Comparison of ENCODE assay signal across 15 mouse cellular contexts in the genomic region with DNA sequence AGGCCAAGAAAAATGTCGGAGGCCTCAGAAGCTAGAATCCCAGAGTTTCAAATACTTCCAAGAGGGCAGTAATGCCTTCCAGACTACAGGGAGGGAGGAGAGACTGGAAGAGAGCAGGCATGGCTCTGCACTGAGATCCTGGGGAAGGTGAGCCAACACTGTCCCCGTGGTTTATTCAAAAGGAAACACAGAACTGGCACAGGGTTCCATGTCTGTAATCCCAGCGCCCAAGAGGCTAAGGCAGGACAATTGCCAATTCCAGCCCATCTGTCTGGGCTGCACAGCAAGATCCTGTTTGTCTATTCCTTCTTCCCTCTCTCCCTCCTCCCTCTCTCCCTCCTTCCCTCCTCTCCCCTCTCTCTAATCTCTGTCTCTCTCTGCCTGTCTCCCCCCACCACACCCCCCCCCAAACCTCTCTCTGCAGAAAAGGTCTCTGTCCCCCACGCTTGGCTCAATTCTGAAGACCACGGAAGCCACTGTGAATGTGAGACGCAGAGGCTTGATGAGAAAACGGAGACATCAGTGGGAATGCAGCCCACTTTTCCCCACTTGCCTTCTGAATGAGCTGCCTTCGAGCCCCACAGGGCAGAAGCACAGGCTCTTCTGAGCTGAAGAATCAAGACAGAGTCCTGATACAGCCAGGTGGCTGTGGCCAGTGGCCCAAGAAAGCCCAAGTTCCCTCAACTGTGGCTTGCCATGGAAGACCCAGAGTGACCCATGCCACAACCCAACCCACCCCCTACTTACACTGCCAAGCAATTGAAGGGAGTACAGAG. TPM values are rescaled to one million over a fixed set of nuclear protein-coding genes. Genes with fewer than 3 reads are reported as not detected.
A peak's percentile ranks its signal among the peaks of the same experiment; 100 is the strongest.
DNase-seq lines count a peak whose midpoint lies in the region; ATAC-seq and TF ChIP-seq lines count a peak whose summit lies in the region.
"Had no signal": no experiment of that assay in that cellular context is flagged by ENCODE, and none has a peak within 500 bp of the region (broad histone marks: within the 10 kb centered on the region; RNA-seq: fewer than 3 reads in every experiment).

No protein-coding gene starts in this region.

- H3K4me2 ChIP-seq in hindbrain, postnatal 0 days (ENCODE audit: low read depth, low read length) = no peak overlapping the region
- H3K4me2 ChIP-seq: liver, embryonic 12.5 days had no signal

- H3K4me1 ChIP-seq in hindbrain, postnatal 0 days (ENCODE audit: insufficient read depth, low read length) = no peaks in the 10 kb centered on the region; the same call in 1 of the 2 replicates
- peaks cover 13% of the 10 kb centered on the region; the same call in 1 of the 2 replicates for H3K4me1 ChIP-seq in hindbrain, embryonic 10.5 days (replicated peaks)

- intact Hi-C loops in gastrocnemius, adult 2 months (cut with DNase I) = no loop called here
- intact Hi-C loops in heart, postnatal 10 days (cut with DNase I) = no loop called here

- 49% methylated on average over 8 of the region's 8 CpGs for WGBS in hindbrain, postnatal 0 days
- WGBS in hindbrain, embryonic 10.5 days = 84% methylated on average over 8 of the region's 8 CpGs

- no peak overlapping the region for H3K4me3 ChIP-seq in hindbrain, postnatal 0 days (ENCODE audit: low read length)
- no peak overlapping the region for H3K4me3 ChIP-seq in hindbrain, embryonic 10.5 days
- no peak overlapping the region for H3K4me3 ChIP-seq in gastrocnemius, adult 2 months
- H3K4me3 ChIP-seq: liver, embryonic 12.5 days; megakaryocyte, embryonic 14.5 days had no signal

- H3K27me3 ChIP-seq in hindbrain, postnatal 0 days (ENCODE audit: insufficient read depth, low read length) = no peaks in the 10 kb centered on the region
- peaks cover 14% of the 10 kb centered on the region for H3K27me3 ChIP-seq in hindbrain, embryonic 10.5 days (ENCODE audit: insufficient read depth, poor library complexity, severe bottlenecking)

- peak; percentile 44 for DNase-seq in adrenal gland, postnatal 10 days
- DNase-seq in adrenal gland, postnatal 25 days = no peak
- peak; percentile 78 for DNase-seq in hindbrain, postnatal 0 days (ENCODE audit: low spot score)
- no peak for DNase-seq in hindbrain, embryonic 10.5 days (ENCODE audit: low spot score)
- DNase-seq in cerebellum, adult 18-20 months = peak; percentile 68 to 81
- DNase-seq in gastrocnemius, adult 2 months = peak; percentile 62
- no peak for DNase-seq in heart, postnatal 10 days
- no peak for DNase-seq in right cerebral cortex, postnatal 10 days (ENCODE audit: low spot score in 2 of 2)
- DNase-seq: heart, adult 11 months; kidney, adult 18-20 months; kidney, postnatal 25 days; thymus, postnatal 4 days had no signal

- peak; percentile 72 for ATAC-seq in hindbrain, postnatal 0 days
- ATAC-seq: liver, embryonic 12.5 days had no signal

- H3K9ac ChIP-seq in hindbrain, postnatal 0 days (replicated peaks; ENCODE audit: low read length) = no peak overlapping the region
- H3K9ac ChIP-seq: liver, embryonic 12.5 days had no signal

- H3K9me3 ChIP-seq in hindbrain, postnatal 0 days (ENCODE audit: low read length) = no peaks in the 10 kb centered on the region
- no peaks in the 10 kb centered on the region for H3K9me3 ChIP-seq in hindbrain, embryonic 10.5 days
- H3K9me3 ChIP-seq: liver, embryonic 12.5 days; megakaryocyte, embryonic 14.5 days had no signal

- H3K27ac ChIP-seq in hindbrain, postnatal 0 days = no peak overlapping the region
- no peak overlapping the region for H3K27ac ChIP-seq in hindbrain, embryonic 10.5 days
- peak overlapping the region; percentile 24; the same call in 1 of the 2 replicates for H3K27ac ChIP-seq in gastrocnemius, adult 2 months
- H3K27ac ChIP-seq: liver, embryonic 12.5 days; stomach, postnatal 0 days had no signal

- H3K36me3 ChIP-seq in hindbrain, postnatal 0 days (ENCODE audit: insufficient read depth, low read length) = no peaks in the 10 kb centered on the region
- no peaks in the 10 kb centered on the region for H3K36me3 ChIP-seq in hindbrain, embryonic 10.5 days
- H3K36me3 ChIP-seq: liver, embryonic 12.5 days had no signal

- no peak for TF ChIP-seq CTCF in hindbrain, postnatal 0 days (IDR thresholded peaks at IDR 0.05; ENCODE audit: low read depth)
- TF ChIP-seq CTCF in gastrocnemius, adult 2 months (IDR thresholded peaks at IDR 0.05) = no peak

RNA-seq across cellular contexts. Expression of a gene that starts 8.8 kb away (rescaled TPM):
- 10 to 100 TPM; 16.3 to 22.7 TPM for total RNA-seq in adrenal gland, postnatal 10 days (2021)
- total RNA-seq in adrenal gland, postnatal 25 days (2021) = 7.7 and 11.4 TPM in 2 replicates
- 39.5 and 44.4 TPM in 2 replicates for total RNA-seq in hindbrain, postnatal 0 days (2014; rRNA removed)
- polyA plus RNA-seq in hindbrain, postnatal 0 days (2015; fragmentation: Nextera tagmentation; extraction: Ambion mirVana) = 18.2 and 19.7 TPM in 2 replicates
- polyA plus RNA-seq in hindbrain, embryonic 10.5 days (2016; fragmentation: Nextera tagmentation; extraction: Ambion mirVana) = 4.9 and 7.6 TPM in 2 replicates
- 10 to 100 TPM; 11.4 to 16.9 TPM for total RNA-seq in gastrocnemius, adult 2 months (2021)
- total RNA-seq in heart, postnatal 10 days (2021) = 10 to 100 TPM; 69.5 to 79.2 TPM

Comparison
In these comparisons a context has a peak if more than half of its experiments do, and no peak if none do; other contexts are left out.
1. DNase-seq: peak in adrenal gland, postnatal 10 days (single experiment), hindbrain, postnatal 0 days (single experiment), cerebellum, adult 18-20 months (2 of 2) and gastrocnemius, adult 2 months (single experiment); none in adrenal gland, postnatal 25 days (single experiment), hindbrain, embryonic 10.5 days (single experiment), heart, postnatal 10 days (0 of 2) and right cerebral cortex, postnatal 10 days (0 of 2).